Mouse (Mus musculus) hindbrain, embryonic 15.5 days (tissue): ENCODE measurements around the gene Myo3b. TPM values are rescaled to one million over a fixed set of nuclear protein-coding genes. Genes with fewer than 3 reads are reported as not detected.
"Not testable (repeated sequence)": the region's sequence is repeated elsewhere in the genome, so short reads cannot be mapped to it uniquely, and the experiment has no call there.

Experiments used
- ATAC-seq: fragments of 200-750 bp; cut with Nextera tagmentation; 2 replicates; pipeline ENCODE4 v1.8.0; 2017; ENCODE audit warnings: low read depth, moderate number of reproducible peaks, moderate TSS enrichment; ENCODE audit not compliant: low FRiP score
- H3K27ac ChIP-seq: fragments of 300-500 bp; sonication (generic); replicated peaks from 2 replicates; pipeline ENCODE4 v1.5.1; 2015; ENCODE audit warnings: mild to moderate bottlenecking, inconsistent platforms
- H3K27me3 ChIP-seq: fragments of 300-500 bp; sonication (generic); 2 replicates; pipeline ENCODE4 v1.6.1; 2015; ENCODE audit warnings: control low read depth, inconsistent platforms
- H3K36me3 ChIP-seq: fragments of 300-500 bp; sonication (generic); 2 replicates; pipeline ENCODE4 v1.6.1; 2015; ENCODE audit warnings: control low read depth, inconsistent platforms
- H3K4me1 ChIP-seq: fragments of 300-500 bp; sonication (generic); replicated peaks from 2 replicates; pipeline ENCODE4 v1.6.1; 2015; ENCODE audit warnings: control low read depth, inconsistent platforms
- H3K4me2 ChIP-seq: fragments of 300-500 bp; sonication (generic); 2 replicates; pipeline ENCODE4 v1.6.1; 2015; ENCODE audit warnings: moderate library complexity, mild to moderate bottlenecking, inconsistent platforms
- H3K4me3 ChIP-seq: fragments of 300-500 bp; sonication (generic); 2 replicates; pipeline ENCODE4 v1.5.1; 2015; ENCODE audit warnings: mild to moderate bottlenecking, inconsistent platforms
- H3K9ac ChIP-seq: fragments of 300-500 bp; sonication (generic); 2 replicates; pipeline ENCODE4 v1.6.1; 2015; ENCODE audit warnings: inconsistent platforms
- H3K9me3 ChIP-seq: fragments of 300-500 bp; sonication (generic); 2 replicates; pipeline ENCODE4 v1.6.1; 2016; ENCODE audit warnings: control low read depth, inconsistent platforms
- WGBS: fragments of 180-500 bp; shearing (Covaris S2); methylation state at CpG from one replicate; pipeline ENCODE4 v1.1.7; 2015; 5-methylcytosine and 5-hydroxymethylcytosine counted together
- polyA plus RNA-seq: library from polyadenylated mRNA; unstranded; fragments of >200 nt; fragmentation: Nextera tagmentation; extraction: Ambion mirVana; gene quantifications from 2 replicates; pipeline ENCODE4 v1.2.1, GENCODE M21; 2015

The Myo3b gene
- 0.10 and 0.26 TPM in 2 replicates for polyA plus RNA-seq

DNA sequence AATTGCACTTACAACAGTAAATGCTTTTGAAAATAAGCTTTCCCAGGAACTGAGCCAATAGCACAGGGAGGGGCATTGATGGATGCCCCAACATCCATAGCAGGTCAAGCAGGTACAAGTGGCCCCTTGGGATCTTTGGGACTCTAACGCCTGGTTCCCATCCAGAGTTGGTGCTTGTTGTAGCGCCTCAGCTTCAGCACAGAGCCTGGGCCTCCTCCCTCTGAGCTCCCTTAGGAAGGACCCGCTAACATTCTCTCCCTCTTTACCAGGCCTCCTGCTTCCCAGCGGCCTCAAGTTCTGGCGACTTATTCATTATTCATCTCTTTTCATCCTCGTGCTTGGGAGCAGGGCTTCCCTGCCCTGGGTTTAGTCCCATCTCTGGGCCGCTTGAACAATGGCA, at the start of gene Myo3b:
Myo3b (plus strand) TSS at position 375 of the 400 bp plus-strand sequence.
- WGBS: 21% methylated on average over 7 of the region's 7 CpGs
- Histone ChIP-seq H3K9ac (no peak within 1 kb of the TSS), H3K4me1 (peaks cover 9% of the 10 kb centered on the region; the same call in 1 of the 2 replicates), H3K9me3 (no peaks in the 10 kb centered on the region), H3K36me3 (no peaks in the 10 kb centered on the region), H3K4me2 (no peak within 1 kb of the TSS), H3K27me3 (no peaks in the 10 kb centered on the region), H3K4me3 (no peak within 1 kb of the TSS), H3K27ac (no peak within 1 kb of the TSS)
- ATAC-seq: no peak

DNA sequence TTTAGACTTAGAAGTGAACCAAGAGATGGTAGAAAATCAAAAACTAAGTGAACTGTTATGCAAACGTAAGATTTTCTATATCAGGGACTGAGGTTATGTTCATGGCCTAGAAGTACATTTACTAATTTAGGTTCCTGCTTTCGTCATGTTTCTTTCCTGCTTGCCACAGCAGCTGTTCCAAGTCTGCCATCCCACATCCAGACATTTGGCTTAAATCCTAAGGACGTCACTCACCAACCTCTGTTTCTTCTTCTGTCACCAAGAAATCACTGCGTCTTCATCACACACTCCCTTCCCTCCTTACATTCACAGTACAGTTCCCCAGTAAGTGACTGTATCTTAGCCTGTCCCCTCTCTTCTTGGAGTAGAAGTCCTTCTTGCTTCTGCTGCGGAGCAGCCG, 49.7 kb upstream of the Myo3b start:
- WGBS: 96% methylated on average over 6 of the region's 6 CpGs
- Histone ChIP-seq H3K9ac (no peak overlapping the region), H3K4me3 (no peak overlapping the region), H3K27me3 (no peaks in the 10 kb centered on the region), H3K9me3 (no peaks in the 10 kb centered on the region), H3K27ac (no peak overlapping the region), H3K36me3 (peaks cover 40% of the 10 kb centered on the region), H3K4me2 (no peak overlapping the region), H3K4me1 (no peaks in the 10 kb centered on the region)
- no peak for ATAC-seq

DNA sequence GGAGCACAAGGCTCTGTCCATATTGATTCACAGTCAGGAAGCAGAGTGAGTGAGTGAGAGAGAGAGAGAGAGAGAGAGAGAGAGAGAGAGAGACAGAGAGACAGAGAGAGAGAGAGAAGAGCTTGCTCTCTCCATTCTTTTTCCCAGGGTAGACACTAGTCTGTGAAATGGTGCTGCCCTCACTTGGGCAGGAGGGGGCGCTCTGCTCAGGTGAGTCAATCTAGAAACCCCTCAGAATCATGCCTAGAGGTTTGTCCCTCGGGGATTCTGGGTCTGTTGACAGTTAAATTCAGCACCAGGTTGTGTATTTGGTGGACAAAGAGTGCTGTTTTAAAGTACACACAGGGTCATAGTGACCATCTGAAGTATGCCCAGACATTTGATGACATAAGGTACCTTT, 48.3 kb upstream of the Myo3b start:
- H3K4me1 ChIP-seq: no peaks in the 10 kb centered on the region
- H3K9me3 ChIP-seq: no peaks in the 10 kb centered on the region
- ATAC-seq: no peak
- H3K4me3 ChIP-seq: no peak overlapping the region
- H3K27ac ChIP-seq: no peak overlapping the region
- no peak overlapping the region for H3K9ac ChIP-seq
- peaks cover 41% of the 10 kb centered on the region for H3K36me3 ChIP-seq
- no peaks in the 10 kb centered on the region for H3K27me3 ChIP-seq
- no peak overlapping the region for H3K4me2 ChIP-seq
- 59% methylated on average over 2 of the region's 2 CpGs for WGBS

- H3K9ac ChIP-seq: not testable (repeated sequence)
- H3K36me3 ChIP-seq: peaks cover 35% of the 10 kb centered on the region
- 92% methylated on average over 3 of the region's 3 CpGs for WGBS
Measured at GRCm38 (mm10) chr2:69994082-69994736, 44.7 kb upstream of the Myo3b start.

DNA sequence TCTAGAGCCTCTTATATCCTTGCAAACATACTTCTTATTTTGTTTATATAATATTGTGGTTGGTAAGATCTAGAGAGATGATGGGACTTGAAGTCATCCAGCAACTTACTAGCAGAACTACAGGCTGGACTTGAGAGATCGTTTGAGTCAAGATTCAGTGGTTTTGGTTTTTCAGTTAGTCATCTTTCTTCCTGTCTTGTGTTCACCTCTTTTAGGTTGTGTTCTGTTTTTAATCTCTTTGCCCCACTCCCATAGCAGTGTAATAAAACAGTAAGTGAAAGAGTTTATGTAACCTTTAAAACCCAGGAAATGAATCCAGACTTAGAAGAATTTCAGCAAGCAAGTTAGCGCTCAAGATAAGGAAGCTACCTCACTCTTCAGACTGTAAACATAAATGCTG, 44.1 kb upstream of the Myo3b start:
- ATAC-seq: no peak

More at GRCm38 (mm10) chr2:69994082-69994736, 44.7 kb upstream of the Myo3b start:
- H3K9me3 ChIP-seq, H3K27me3 ChIP-seq, H3K27ac ChIP-seq, ATAC-seq, H3K4me3 ChIP-seq, H3K4me2 ChIP-seq, H3K4me1 ChIP-seq: not testable (repeated sequence)

DNA sequence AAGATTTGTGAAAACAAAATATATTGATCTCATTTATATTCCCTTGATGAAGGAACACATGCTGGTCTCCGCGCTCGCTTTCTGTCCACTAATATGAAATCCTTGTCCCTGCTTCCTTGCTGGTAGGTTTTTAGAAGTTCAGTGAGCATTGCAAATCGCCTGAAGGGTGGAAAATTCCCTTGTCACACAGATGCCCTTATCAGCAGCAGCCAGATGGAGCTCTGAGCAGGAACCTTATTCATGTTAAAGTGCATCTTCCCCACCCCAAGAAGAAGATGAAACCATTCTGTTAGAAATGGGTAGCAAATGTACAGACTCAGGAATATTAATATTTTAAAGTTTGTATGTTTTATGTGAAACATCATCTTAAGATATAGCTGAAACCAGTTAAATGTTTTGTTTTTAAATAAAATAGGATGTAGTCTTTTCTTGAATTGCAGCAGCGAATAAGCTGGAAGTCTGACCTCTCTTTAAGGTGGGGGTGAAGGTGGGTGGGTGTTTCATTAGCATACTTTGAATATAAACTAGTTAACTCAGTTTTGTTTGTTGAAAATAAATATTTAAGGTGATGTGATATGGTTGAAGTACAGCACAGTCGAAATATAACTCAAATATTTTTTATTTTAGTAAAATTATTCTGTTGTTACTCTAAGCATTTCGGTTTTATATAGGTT, 39.7 kb upstream of the Myo3b start:
- H3K4me1 ChIP-seq: no peaks in the 10 kb centered on the region
- no peak overlapping the region for H3K4me3 ChIP-seq
- no peak overlapping the region for H3K27ac ChIP-seq
- no peaks in the 10 kb centered on the region for H3K27me3 ChIP-seq
- no peak for ATAC-seq
- no peak overlapping the region for H3K4me2 ChIP-seq
- H3K9me3 ChIP-seq: no peaks in the 10 kb centered on the region
- H3K36me3 ChIP-seq: peaks cover 15% of the 10 kb centered on the region
- 64% methylated on average over 7 of the region's 7 CpGs for WGBS
- H3K9ac ChIP-seq: no peak overlapping the region

More for the DNA sequence above, 44.1 kb upstream of the Myo3b start:
- H3K27me3 ChIP-seq: no peaks in the 10 kb centered on the region
- peaks cover 30% of the 10 kb centered on the region for H3K36me3 ChIP-seq
- 90% methylated on average over 2 of the region's 2 CpGs for WGBS
- H3K27ac ChIP-seq: no peak overlapping the region
- H3K9me3 ChIP-seq: no peaks in the 10 kb centered on the region
- no peaks in the 10 kb centered on the region for H3K4me1 ChIP-seq
- H3K4me3 ChIP-seq: no peak overlapping the region
- H3K4me2 ChIP-seq: no peak overlapping the region
- H3K9ac ChIP-seq: no peak overlapping the region

GRCm38 (mm10) chr2:70000316-70000715, 38.6 kb upstream of the Myo3b start:
- no peak for ATAC-seq
- Histone ChIP-seq H3K27me3 (no peaks in the 10 kb centered on the region), H3K4me3 (no peak overlapping the region), H3K36me3 (peaks cover 18% of the 10 kb centered on the region), H3K27ac (no peak overlapping the region), H3K9me3 (no peaks in the 10 kb centered on the region), H3K9ac (no peak overlapping the region), H3K4me1 (no peaks in the 10 kb centered on the region), H3K4me2 (no peak overlapping the region)
- 80% methylated on average over 6 of the region's 6 CpGs for WGBS

DNA sequence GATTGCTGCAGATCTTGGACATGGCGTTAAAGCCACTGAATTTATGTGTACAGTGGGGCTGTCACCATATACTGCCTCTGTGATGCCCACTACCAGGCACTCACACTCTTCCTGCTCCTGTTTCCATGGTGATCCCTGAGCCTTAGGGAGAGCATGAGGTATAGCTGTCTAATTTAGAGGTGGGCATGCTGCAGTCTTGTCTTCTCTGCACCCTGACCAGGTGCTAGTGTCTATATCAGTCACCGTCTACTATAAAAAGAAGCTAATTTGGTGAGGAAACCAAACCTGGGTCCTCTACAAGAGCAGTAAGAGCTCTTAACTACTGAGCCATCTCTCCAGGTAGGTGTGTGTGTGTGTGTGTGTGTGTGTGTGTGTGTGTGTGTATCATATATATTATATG, 32.4 kb upstream of the Myo3b start:
- H3K9ac ChIP-seq: no peak overlapping the region
- WGBS: 80% methylated on average over 2 of the region's 2 CpGs
- ATAC-seq: no peak
- no peak overlapping the region for H3K27ac ChIP-seq
- H3K4me3 ChIP-seq: no peak overlapping the region
- no peaks in the 10 kb centered on the region for H3K27me3 ChIP-seq
- peaks cover 23% of the 10 kb centered on the region for H3K36me3 ChIP-seq
- no peaks in the 10 kb centered on the region for H3K4me1 ChIP-seq
- no peaks in the 10 kb centered on the region for H3K9me3 ChIP-seq
- no peak overlapping the region for H3K4me2 ChIP-seq

GRCm38 (mm10) chr2:70012941-70013340, 26.0 kb upstream of the Myo3b start:
- Histone ChIP-seq H3K9ac (no peak overlapping the region), H3K36me3 (peaks cover 24% of the 10 kb centered on the region), H3K27me3 (no peaks in the 10 kb centered on the region), H3K4me1 (no peaks in the 10 kb centered on the region), H3K4me3 (no peak overlapping the region), H3K27ac (no peak overlapping the region), H3K4me2 (no peak overlapping the region), H3K9me3 (no peaks in the 10 kb centered on the region)
- 98% methylated on average over 8 of the region's 8 CpGs for WGBS
- ATAC-seq: no peak

- Histone ChIP-seq H3K4me3 (no peak overlapping the region), H3K27me3 (no peaks in the 10 kb centered on the region), H3K9me3 (no peaks in the 10 kb centered on the region), H3K4me2 (no peak overlapping the region), H3K4me1 (no peaks in the 10 kb centered on the region), H3K27ac (no peak overlapping the region), H3K9ac (no peak overlapping the region), H3K36me3 (peaks cover 46% of the 10 kb centered on the region)
- no peak for ATAC-seq
- 68% methylated on average over 6 of the region's 6 CpGs for WGBS
Measured at GRCm38 (mm10) chr2:70018236-70018635, 20.7 kb upstream of the Myo3b start.

DNA sequence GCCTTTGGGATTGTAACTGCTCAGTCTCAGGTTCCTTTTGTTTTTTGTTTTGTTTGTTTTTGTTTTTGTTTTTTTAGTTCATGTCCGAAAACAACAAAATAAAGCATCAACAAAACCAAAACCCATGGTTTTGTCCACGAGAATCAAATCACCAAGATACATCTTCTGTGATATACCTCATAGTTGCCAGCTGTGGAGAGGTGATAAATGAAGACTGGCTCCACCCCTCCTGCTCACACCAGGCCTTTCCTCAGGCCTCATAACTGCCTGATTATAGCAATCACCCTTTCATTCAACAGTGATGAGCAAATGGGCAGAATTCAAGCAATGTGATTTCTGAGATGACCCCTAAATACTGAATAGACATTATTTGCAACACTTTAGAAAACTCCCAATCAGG, 14.5 kb upstream of the Myo3b start:
- Histone ChIP-seq H3K4me3 (no peak overlapping the region), H3K27ac (no peak overlapping the region), H3K27me3 (no peaks in the 10 kb centered on the region), H3K4me2 (no peak overlapping the region), H3K4me1 (no peaks in the 10 kb centered on the region), H3K9me3 (peaks cover 4% of the 10 kb centered on the region; the same call in 1 of the 2 replicates), H3K9ac (no peak overlapping the region), H3K36me3 (peaks cover 35% of the 10 kb centered on the region)
- WGBS: 95% methylated on average over 2 of the region's 2 CpGs
- no peak for ATAC-seq

DNA sequence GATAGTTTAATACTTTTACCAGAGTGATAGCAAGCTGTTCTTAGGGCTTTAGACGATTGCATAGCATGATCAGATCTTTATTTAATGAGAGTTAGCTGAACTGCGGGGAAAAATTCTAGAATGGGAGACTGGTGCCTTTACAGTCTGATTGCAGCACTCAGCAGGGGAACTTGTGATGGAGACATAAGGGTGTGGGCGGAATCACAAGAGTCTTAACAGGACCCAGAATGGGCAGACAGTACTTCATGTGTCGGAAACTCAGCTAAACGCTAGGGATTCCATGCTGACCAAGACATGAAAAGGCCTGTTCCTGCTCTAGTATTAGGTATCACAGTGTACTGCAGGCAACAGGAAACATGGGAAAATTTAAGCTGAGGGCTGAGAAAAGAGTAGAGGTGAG, 13.2 kb upstream of the Myo3b start:
- no peaks in the 10 kb centered on the region for H3K27me3 ChIP-seq
- H3K36me3 ChIP-seq: peaks cover 30% of the 10 kb centered on the region
- H3K9me3 ChIP-seq: peaks cover 4% of the 10 kb centered on the region; the same call in 1 of the 2 replicates
- WGBS: 94% methylated on average over 5 of the region's 5 CpGs
- no peak overlapping the region for H3K27ac ChIP-seq
- no peak overlapping the region for H3K4me3 ChIP-seq
- no peak for ATAC-seq
- H3K4me1 ChIP-seq: no peaks in the 10 kb centered on the region
- H3K4me2 ChIP-seq: no peak overlapping the region
- H3K9ac ChIP-seq: no peak overlapping the region
